Mouse (Mus musculus): ENCODE measurements around the gene Krcc1.

Krcc1 gene

GRCm38 (mm10) chr6:71332236-71332965, 60.9 kb downstream of the Krcc1 start:
- no peak for DNase-seq (ENCODE audit: low spot score)

- DNase-seq (ENCODE audit: low spot score): no peak
Measured at GRCm38 (mm10) chr6:71333031-71333430, 61.6 kb downstream of the Krcc1 start.

- no peak for DNase-seq (ENCODE audit: low spot score)
Measured at GRCm38 (mm10) chr6:71333578-71334273, 62.2 kb downstream of the Krcc1 start.

Data from T-cell, adult 2 months (primary cell).